Mouse (Mus musculus): ENCODE results near the gene Slc35f1. TPM values are rescaled to one million over a fixed set of nuclear protein-coding genes. Genes with fewer than 3 reads are reported as not detected.

Gene Slc35f1
- total and polyA plus RNA-seq, 2 experiments from 2014 or later = 37.8 to 110 TPM

DNA sequence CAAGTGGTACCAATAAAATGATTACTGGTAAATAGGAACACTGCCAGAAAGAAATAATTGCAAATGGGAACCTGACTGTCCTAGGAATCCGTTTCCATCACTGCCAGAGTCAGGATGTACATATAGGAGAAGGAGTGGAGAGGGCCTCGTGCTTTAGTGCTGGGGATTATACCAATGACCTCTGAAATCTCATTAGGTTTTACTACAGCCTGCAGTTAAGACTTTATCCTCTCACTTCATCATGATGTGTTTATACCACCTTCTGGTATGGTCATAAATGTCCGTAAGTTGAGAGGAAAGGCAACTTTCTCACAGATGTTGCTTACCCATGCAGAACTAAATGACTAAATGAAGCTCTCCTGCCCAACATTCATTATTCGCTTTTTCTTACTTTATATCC is 401.2 kb downstream of the Slc35f1 start:
- Histone ChIP-seq H3K36me3 (ENCODE audit: insufficient read depth) (no peaks in the 10 kb centered on the region; the same call in 1 of the 2 replicates), H3K4me1 (ENCODE audit: insufficient read depth) (no peaks in the 10 kb centered on the region), H3K27ac (ENCODE audit: low read depth, low read length) (no peak overlapping the region), H3K27me3 (ENCODE audit: insufficient read depth, low read length) (no peaks in the 10 kb centered on the region), H3K4me2 (ENCODE audit: low read depth) (no peak overlapping the region), H3K9me3 (ENCODE audit: low read length) (no peaks in the 10 kb centered on the region), H3K9ac (no peak overlapping the region), H3K4me3 (ENCODE audit: low read depth, low read length) (no peak overlapping the region)
- ATAC-seq (no peak), DNase-seq (no peak)
- TF ChIP-seq CTCF (IDR thresholded peaks at IDR 0.05; ENCODE audit: low read depth) = no peak
- WGBS = 83% methylated on average over 4 of the region's 4 CpGs

DNA sequence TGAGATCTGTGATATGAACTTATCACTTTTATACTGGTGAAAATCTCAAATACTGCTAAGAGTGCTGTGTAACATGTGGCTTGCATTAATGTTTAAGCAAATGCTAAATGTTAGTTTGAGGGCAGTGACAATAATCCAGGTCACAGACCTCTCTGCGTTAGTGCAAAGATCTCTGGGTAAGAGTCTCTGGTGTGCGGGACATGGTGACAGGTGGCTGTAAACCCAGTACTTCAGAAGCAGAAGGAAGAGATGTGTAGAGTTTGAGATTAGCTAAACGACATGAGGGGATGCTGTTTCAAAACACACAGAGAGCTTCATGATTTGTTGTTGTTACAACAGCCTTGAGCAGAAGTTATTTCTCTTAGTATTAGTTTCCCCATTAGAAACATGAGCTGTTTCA is 406.1 kb downstream of the Slc35f1 start:
- ATAC-seq = no peak
- Histone ChIP-seq H3K9me3 (ENCODE audit: low read length) (no peaks in the 10 kb centered on the region), H3K4me1 (ENCODE audit: insufficient read depth) (no peaks in the 10 kb centered on the region)

DNA sequence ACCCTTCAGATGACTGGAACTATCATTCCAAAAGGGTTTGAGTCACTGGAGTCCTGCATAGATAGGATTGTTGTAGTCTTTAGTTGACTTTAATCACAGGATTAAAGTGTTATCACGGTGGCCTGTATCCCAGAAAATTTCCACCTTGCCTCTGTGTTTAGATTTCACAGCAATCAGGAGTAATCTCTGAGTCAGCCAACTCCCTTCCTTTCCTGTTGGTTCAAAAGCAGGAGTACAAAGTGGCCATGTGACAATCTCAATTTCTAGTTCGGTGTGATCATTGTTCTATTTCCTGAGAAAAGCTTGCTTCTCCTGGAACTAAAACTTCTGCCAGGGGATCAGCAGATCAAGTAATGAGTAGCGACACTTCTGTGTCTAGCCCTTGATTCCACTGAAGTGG is 410.5 kb downstream of the Slc35f1 start:
- no peaks in the 10 kb centered on the region for H3K36me3 ChIP-seq (ENCODE audit: insufficient read depth)
- ATAC-seq (no peak), DNase-seq (no peak)
- WGBS = 90% methylated on average over 3 of the region's 3 CpGs
- no peak for TF ChIP-seq CTCF (IDR thresholded peaks at IDR 0.05; ENCODE audit: low read depth)
- H3K4me2 ChIP-seq (ENCODE audit: low read depth) = no peak overlapping the region
- H3K27ac ChIP-seq (ENCODE audit: low read depth, low read length) = no peak overlapping the region
- no peaks in the 10 kb centered on the region for H3K27me3 ChIP-seq (ENCODE audit: insufficient read depth, low read length)
- H3K9me3 ChIP-seq (ENCODE audit: low read length) = no peaks in the 10 kb centered on the region
- H3K9ac ChIP-seq = no peak overlapping the region
- H3K4me1 ChIP-seq (ENCODE audit: insufficient read depth) = no peaks in the 10 kb centered on the region
- H3K4me3 ChIP-seq (ENCODE audit: low read depth, low read length) = no peak overlapping the region

More for the DNA sequence above, 406.1 kb downstream of the Slc35f1 start:
- 84% methylated on average over 3 of the region's 3 CpGs for WGBS
- Histone ChIP-seq H3K27me3 (ENCODE audit: insufficient read depth, low read length) (no peaks in the 10 kb centered on the region), H3K36me3 (ENCODE audit: insufficient read depth) (no peaks in the 10 kb centered on the region), H3K9ac (no peak overlapping the region), H3K27ac (ENCODE audit: low read depth, low read length) (no peak overlapping the region), H3K4me2 (ENCODE audit: low read depth) (no peak overlapping the region), H3K4me3 (ENCODE audit: low read depth, low read length) (no peak overlapping the region)
- DNase-seq = no peak
- TF ChIP-seq CTCF (IDR thresholded peaks at IDR 0.05; ENCODE audit: low read depth) = no peak

DNA sequence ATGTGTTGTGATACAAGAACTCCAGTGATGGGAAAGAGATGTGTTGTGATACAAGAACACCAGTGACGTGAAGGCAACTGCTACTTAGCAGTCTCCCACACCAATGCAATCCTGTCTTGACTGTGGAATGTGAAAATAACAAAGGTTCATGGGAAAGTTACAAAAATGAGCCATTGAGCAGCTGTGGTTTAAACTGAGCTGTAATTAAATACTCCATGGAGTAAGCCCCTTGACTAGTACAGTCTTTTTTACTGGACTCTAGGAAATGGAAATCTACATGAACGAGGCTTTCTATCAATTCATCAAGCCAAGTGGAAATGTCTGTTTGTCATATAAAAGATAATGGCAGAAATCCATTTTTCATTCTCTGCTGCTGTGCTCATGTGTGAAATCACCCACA is 411.1 kb downstream of the Slc35f1 start:
- H3K9ac ChIP-seq = no peak overlapping the region
- H3K36me3 ChIP-seq (ENCODE audit: insufficient read depth) = no peaks in the 10 kb centered on the region
- ATAC-seq = no peak
- no peak overlapping the region for H3K27ac ChIP-seq (ENCODE audit: low read depth, low read length)
- no peak overlapping the region for H3K4me3 ChIP-seq (ENCODE audit: low read depth, low read length)
- H3K4me1 ChIP-seq (ENCODE audit: insufficient read depth) = no peaks in the 10 kb centered on the region
- no peak for DNase-seq
- no peak overlapping the region for H3K4me2 ChIP-seq (ENCODE audit: low read depth)
- TF ChIP-seq CTCF (IDR thresholded peaks at IDR 0.05; ENCODE audit: low read depth) = no peak
- H3K27me3 ChIP-seq (ENCODE audit: insufficient read depth, low read length) = no peaks in the 10 kb centered on the region
- no peaks in the 10 kb centered on the region for H3K9me3 ChIP-seq (ENCODE audit: low read length)
- 84% methylated on average over 2 of the region's 2 CpGs for WGBS

DNA sequence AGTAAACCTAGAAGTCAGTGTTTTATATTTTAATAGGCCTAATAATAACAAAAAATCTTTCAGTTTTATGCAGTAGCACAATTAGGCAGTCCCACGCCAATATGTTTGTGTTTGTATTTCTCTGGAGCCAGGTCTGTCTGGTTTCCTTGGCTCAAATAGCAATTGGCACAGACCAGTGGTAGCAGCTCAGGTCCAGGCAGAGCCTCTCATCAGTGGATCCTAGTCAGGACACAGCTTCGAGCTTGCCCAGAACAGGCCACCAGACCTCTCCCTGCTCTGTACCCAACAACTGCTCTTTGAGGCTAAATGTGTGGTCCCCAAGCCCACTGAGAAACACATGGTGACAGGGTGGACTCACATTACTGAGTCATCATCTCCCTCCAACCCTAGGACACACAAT is 412.1 kb downstream of the Slc35f1 start:
- DNase-seq = no peak
- Histone ChIP-seq H3K9ac (no peak overlapping the region), H3K4me1 (ENCODE audit: insufficient read depth) (no peaks in the 10 kb centered on the region), H3K27ac (ENCODE audit: low read depth, low read length) (no peak overlapping the region), H3K36me3 (ENCODE audit: insufficient read depth) (no peaks in the 10 kb centered on the region), H3K27me3 (ENCODE audit: insufficient read depth, low read length) (no peaks in the 10 kb centered on the region), H3K9me3 (ENCODE audit: low read length) (no peaks in the 10 kb centered on the region), H3K4me3 (ENCODE audit: low read depth, low read length) (no peak overlapping the region), H3K4me2 (ENCODE audit: low read depth) (no peak overlapping the region)
- 75% methylated on average over 2 of the region's 2 CpGs for WGBS
- no peak; the same call in 1 of the 2 replicates for ATAC-seq
- no peak for TF ChIP-seq CTCF (IDR thresholded peaks at IDR 0.05; ENCODE audit: low read depth)

DNA sequence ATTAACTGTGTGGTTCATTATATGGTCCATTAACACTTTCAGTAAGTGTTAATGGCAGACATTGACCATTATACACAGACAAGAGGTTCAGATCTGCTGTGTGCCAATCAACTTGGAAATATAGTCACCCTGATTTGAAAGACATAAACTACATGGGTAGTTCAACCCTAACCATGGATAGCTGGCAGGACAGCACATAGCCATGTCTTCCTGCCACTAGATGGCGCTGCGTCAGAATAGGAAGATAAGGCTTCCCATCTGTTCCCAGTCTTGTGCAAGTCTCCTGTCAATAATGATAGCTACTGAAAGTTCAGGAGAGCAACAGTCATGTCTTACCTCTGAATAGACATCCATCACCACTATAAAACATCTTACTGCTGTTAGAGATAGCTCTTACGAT is 424.7 kb downstream of the Slc35f1 start:
- no peak overlapping the region for H3K4me2 ChIP-seq (ENCODE audit: low read depth)
- H3K36me3 ChIP-seq (ENCODE audit: insufficient read depth) = no peaks in the 10 kb centered on the region
- H3K4me1 ChIP-seq (ENCODE audit: insufficient read depth) = 0 out of 2 replicates have a peak, but pooled peaks cover 5% of the 10 kb centered on the region
- H3K27me3 ChIP-seq (ENCODE audit: insufficient read depth, low read length) = no peaks in the 10 kb centered on the region
- WGBS = 29% methylated on average over 3 of the region's 3 CpGs
- peak; percentile 48 for DNase-seq
- TF ChIP-seq CTCF (IDR thresholded peaks at IDR 0.05; ENCODE audit: low read depth) = peak; percentile 69
- H3K27ac ChIP-seq (ENCODE audit: low read depth, low read length) = no peak overlapping the region
- H3K9me3 ChIP-seq (ENCODE audit: low read length) = no peaks in the 10 kb centered on the region
- no peak overlapping the region for H3K9ac ChIP-seq
- no peak overlapping the region for H3K4me3 ChIP-seq (ENCODE audit: low read depth, low read length)
- peak; percentile 58 for ATAC-seq

DNA sequence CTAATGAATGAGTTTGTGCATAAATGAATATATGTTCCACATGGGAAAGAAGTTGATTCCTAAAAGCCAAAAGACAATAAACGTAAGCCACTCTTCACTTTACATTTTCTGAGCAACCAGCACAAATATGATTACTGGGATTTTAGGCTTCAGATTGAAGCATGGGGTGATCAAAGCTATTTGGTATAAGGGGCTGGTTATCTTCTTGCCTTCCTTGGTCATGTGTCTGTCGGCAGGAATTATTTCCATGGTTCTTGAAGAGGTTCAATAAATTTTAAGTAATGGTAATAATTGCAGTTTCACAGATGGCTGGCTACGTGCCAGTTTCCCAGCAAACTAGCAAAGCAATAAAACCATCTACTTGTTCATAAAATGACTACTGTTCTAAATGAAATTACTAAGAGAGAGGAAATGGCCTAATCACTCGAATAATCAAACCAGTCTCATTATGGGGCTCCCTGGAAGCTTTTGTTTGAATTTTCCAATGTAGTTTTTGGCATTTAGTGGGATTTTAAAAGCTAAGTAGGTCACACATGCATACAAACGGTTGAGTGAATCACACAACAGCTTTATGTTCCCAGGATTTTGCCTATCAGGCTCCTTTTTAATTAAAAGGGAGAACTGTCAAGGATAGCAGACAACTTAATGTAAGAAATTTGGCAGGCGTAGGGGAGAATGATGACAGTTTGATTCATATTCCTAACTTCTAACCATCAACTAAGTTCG is 425.5 kb downstream of the Slc35f1 start:
- ATAC-seq = peak; percentile 78

More for the DNA sequence above, 425.5 kb downstream of the Slc35f1 start:
- Histone ChIP-seq H3K27ac (ENCODE audit: low read depth, low read length) (0 out of 2 replicates have a peak overlapping the region, but pooled peaks have one; percentile 0), H3K9me3 (ENCODE audit: low read length) (no peaks in the 10 kb centered on the region), H3K4me2 (ENCODE audit: low read depth) (no peak overlapping the region), H3K27me3 (ENCODE audit: insufficient read depth, low read length) (no peaks in the 10 kb centered on the region), H3K36me3 (ENCODE audit: insufficient read depth) (no peaks in the 10 kb centered on the region), H3K9ac (no peak overlapping the region), H3K4me3 (ENCODE audit: low read depth, low read length) (no peak overlapping the region), H3K4me1 (ENCODE audit: insufficient read depth) (0 out of 2 replicates have a peak, but pooled peaks cover 5% of the 10 kb centered on the region)
- peak; percentile 68 for DNase-seq
- 33% methylated on average over 7 of the region's 7 CpGs for WGBS
- TF ChIP-seq CTCF (IDR thresholded peaks at IDR 0.05; ENCODE audit: low read depth) = no peak
